Mouse (Mus musculus) midbrain, postnatal 0 days (tissue): ENCODE results near the gene Vwa1. TPM values are rescaled to one million over a fixed set of nuclear protein-coding genes. Genes with fewer than 3 reads are reported as not detected.

Experiments
- ATAC-seq: fragments of 200-750 bp; cut with Nextera tagmentation; 2 replicates; pipeline ENCODE4 v1.8.0; 2017; ENCODE audit warnings: moderate number of reproducible peaks, mild to moderate bottlenecking, moderate TSS enrichment, moderate library complexity; ENCODE audit not compliant: low FRiP score
- DNase-seq: peaks from one replicate; pipeline ENCODE4 v3.0.0-alpha.2; 2015; ENCODE audit warnings: low spot score
- H3K27ac ChIP-seq: fragments of 300-500 bp; sonication (generic); 2 replicates; pipeline ENCODE4 v1.5.1; 2014; ENCODE audit warnings: low read depth, mild to moderate bottlenecking, low read length, mixed read lengths
- H3K27me3 ChIP-seq: fragments of 300-500 bp; sonication (generic); 2 replicates; pipeline ENCODE4 v1.6.1; 2014; ENCODE audit warnings: low read length, control low read depth, mixed read lengths; ENCODE audit not compliant: insufficient read depth
- H3K36me3 ChIP-seq: fragments of 300-500 bp; sonication (generic); 2 replicates; pipeline ENCODE4 v1.6.1; 2014; ENCODE audit warnings: low read length, control low read depth, mixed read lengths; ENCODE audit not compliant: insufficient read depth
- H3K4me1 ChIP-seq: fragments of 300-500 bp; sonication (generic); 2 replicates; pipeline ENCODE4 v1.6.1; 2014; ENCODE audit warnings: mild to moderate bottlenecking, control low read depth, antibody characterized with exemption, low read length, mixed read lengths; ENCODE audit not compliant: insufficient read depth
- H3K4me2 ChIP-seq: fragments of 300-500 bp; sonication (generic); 2 replicates; pipeline ENCODE4 v1.6.1; 2014; ENCODE audit warnings: low read depth, mild to moderate bottlenecking, low read length, mixed read lengths; ENCODE audit not compliant: poor library complexity, severe bottlenecking
- H3K4me3 ChIP-seq: fragments of 300-500 bp; sonication (generic); 2 replicates; pipeline ENCODE4 v1.5.1; 2014; ENCODE audit warnings: low read depth, mild to moderate bottlenecking, low read length, moderate library complexity
- H3K9ac ChIP-seq: fragments of 300-500 bp; sonication (generic); replicated peaks from 2 replicates; pipeline ENCODE4 v1.6.1; 2014; ENCODE audit warnings: mild to moderate bottlenecking, low read length, moderate library complexity, mixed read lengths; ENCODE audit not compliant: poor library complexity, severe bottlenecking
- H3K9me3 ChIP-seq: fragments of 300-500 bp; sonication (generic); 2 replicates; pipeline ENCODE4 v1.6.1; 2016; ENCODE audit warnings: low read length, control low read depth
- CTCF ChIP-seq: IDR thresholded peaks from 2 replicates; pipeline ENCODE4 v1.5.1; 2016; ENCODE audit warnings: antibody characterized with exemption, mild to moderate bottlenecking
- WGBS: fragments of 180-500 bp; shearing (Covaris S2); extraction: QIAGEN DNeasy Blood & Tissue Kit; methylation state at CpG from one replicate; pipeline ENCODE4 v1.1.7; 2014; 5-methylcytosine and 5-hydroxymethylcytosine counted together
- polyA plus RNA-seq: library from polyadenylated mRNA; unstranded; fragments of >200 nt; fragmentation: Nextera tagmentation; extraction: Ambion mirVana; gene quantifications from 2 replicates; pipeline ENCODE4 v1.2.1, GENCODE M21; 2015
- total RNA-seq: library from RNA; depleted of rRNA; stranded (reverse); fragments of >200 nt; gene quantifications from 2 replicates; pipeline ENCODE4 v1.2.3, GENCODE M21; 2014

Vwa1 gene
- total and polyA plus RNA-seq, 2 experiments from 2014 or later = 25.5 to 42.5 TPM

- Histone ChIP-seq H3K4me2 (no peak overlapping the region), H3K9me3 (no peaks in the 10 kb centered on the region), H3K9ac (no peak overlapping the region), H3K4me3 (no peak overlapping the region), H3K27ac (no peak overlapping the region), H3K27me3 (no peaks in the 10 kb centered on the region), H3K36me3 (peaks cover 40% of the 10 kb centered on the region), H3K4me1 (peaks cover 7% of the 10 kb centered on the region; the same call in 1 of the 2 replicates)
- ATAC-seq (no peak), DNase-seq (no peak)
- 91% methylated on average over 3 of the region's 3 CpGs for WGBS
- no peak for TF ChIP-seq CTCF
Measured at GRCm38 (mm10) chr4:155807841-155808240, 33.3 kb upstream of the Vwa1 start.

- WGBS = under 1% methylated on average over 58 of the region's 58 CpGs
Measured at GRCm38 (mm10) chr4:155803340-155804041, 29.0 kb upstream of the Vwa1 start.

DNA sequence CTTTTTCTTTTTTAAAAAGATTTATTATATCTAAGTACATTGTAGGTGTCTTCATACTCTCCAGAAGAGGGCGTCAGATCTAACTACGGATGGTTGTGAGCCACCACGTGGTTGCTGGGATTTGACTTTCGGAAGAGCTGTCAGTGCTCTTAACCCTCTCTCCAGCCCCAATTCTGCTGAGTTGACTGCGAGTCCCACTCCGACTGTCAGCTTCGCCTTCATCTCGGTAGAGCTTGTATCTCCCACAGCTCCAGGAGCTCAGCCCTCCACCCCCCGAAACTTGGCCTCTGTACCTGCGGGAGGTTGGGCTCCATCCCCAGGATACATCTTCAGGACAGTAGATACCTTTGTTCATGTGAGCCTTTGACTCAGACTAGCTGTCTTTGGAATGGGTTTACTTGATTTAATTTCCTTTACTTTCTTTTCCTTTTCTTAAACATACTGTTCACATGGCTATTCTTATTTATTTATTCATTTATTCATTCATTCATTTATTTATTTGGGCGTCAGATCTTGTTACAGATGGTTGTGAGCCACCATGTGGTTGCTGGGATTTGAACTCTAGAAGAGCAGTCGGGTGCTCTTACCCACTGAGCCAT is 28.3 kb upstream of the Vwa1 start, which contains the start of gene Mrpl20:
TSS of gene Mrpl20 (plus strand) at position 138 of the 599 bp plus-strand sequence.
- 8% methylated on average over 12 of the region's 12 CpGs for WGBS
- Histone ChIP-seq H3K9me3 (no peaks in the 10 kb centered on the region), H3K4me2 (peak within 1 kb of the TSS; percentile 57), H3K27me3 (no peaks in the 10 kb centered on the region), H3K36me3 (peaks cover 9% of the 10 kb centered on the region), H3K9ac (peak within 1 kb of the TSS; percentile 89), H3K27ac (peak within 1 kb of the TSS; percentile 77), H3K4me3 (peak within 1 kb of the TSS; percentile 61), H3K4me1 (peaks cover 7% of the 10 kb centered on the region; the same call in 1 of the 2 replicates)
- ATAC-seq (0 out of 2 replicates have a peak, but pooled peaks have one; percentile 31), DNase-seq (peak; percentile 32)
- peak; percentile 48 for TF ChIP-seq CTCF

More at GRCm38 (mm10) chr4:155803340-155804041, 29.0 kb upstream of the Vwa1 start:
- Histone ChIP-seq H3K9me3 (no peaks in the 10 kb centered on the region), H3K4me3 (peak overlapping the region; percentile 61), H3K9ac (peak overlapping the region; percentile 89), H3K27me3 (no peaks in the 10 kb centered on the region), H3K4me2 (peak overlapping the region; percentile 57), H3K36me3 (peaks cover 15% of the 10 kb centered on the region), H3K4me1 (peaks cover 7% of the 10 kb centered on the region; the same call in 1 of the 2 replicates), H3K27ac (peak overlapping the region; percentile 77)
- 0 out of 2 replicates have a peak, but pooled peaks have one; percentile 6 for TF ChIP-seq CTCF
- DNase-seq (peak; percentile 97), ATAC-seq (peak; percentile 98)

DNA sequence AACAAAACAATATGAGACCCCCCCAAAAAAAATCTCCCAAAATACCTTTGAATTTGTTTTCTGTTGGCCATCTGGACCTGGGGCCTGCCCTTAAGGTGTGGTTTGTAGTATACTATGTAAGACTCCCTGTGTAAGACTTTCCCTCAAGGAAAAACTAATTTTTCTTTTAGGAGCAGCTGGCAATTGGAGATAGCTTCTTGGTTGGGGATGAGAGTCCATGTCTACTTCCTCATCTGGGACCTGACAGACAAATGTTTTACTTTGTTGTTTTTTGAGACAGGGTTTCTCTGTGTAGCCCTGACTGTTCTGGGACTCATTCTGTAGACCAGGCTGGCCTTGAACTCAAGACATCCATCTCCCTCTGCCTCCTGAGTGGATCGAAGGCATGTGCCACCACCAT is 27.6 kb upstream of the Vwa1 start:
- DNase-seq = no peak
- Histone ChIP-seq H3K4me3 (no peak overlapping the region), H3K27ac (no peak overlapping the region), H3K36me3 (peaks cover 3% of the 10 kb centered on the region; the same call in 1 of the 2 replicates), H3K4me2 (no peak overlapping the region), H3K9ac (no peak overlapping the region), H3K27me3 (no peaks in the 10 kb centered on the region), H3K9me3 (no peaks in the 10 kb centered on the region), H3K4me1 (peaks cover 7% of the 10 kb centered on the region; the same call in 1 of the 2 replicates)
- no peak for ATAC-seq
- TF ChIP-seq CTCF = no peak
- 95% methylated on average over 1 of the region's 1 CpGs for WGBS

DNA sequence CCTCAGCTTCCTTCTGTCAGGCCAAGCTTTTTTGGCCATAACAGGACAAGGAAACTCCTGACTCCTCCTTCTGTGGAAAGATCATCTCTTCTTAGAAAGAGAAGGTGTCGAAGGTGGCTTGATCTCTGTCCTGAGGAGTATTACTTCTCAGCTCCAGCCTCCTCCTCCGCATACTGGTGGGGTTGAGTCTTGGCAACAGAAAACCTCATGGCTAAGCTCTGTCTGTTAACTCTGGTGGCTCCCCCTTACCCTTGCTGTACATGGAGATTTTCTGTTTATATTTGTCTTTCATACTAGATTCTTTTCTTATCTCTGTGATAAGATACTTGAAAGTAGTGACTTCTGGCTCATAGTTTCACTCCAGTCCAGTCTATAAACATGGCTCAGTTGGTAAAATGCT is 19.2 kb upstream of the Vwa1 start:
- no peak for TF ChIP-seq CTCF
- Histone ChIP-seq H3K4me3 (no peak overlapping the region), H3K27ac (no peak overlapping the region), H3K4me1 (no peaks in the 10 kb centered on the region), H3K27me3 (no peaks in the 10 kb centered on the region; the same call in 1 of the 2 replicates), H3K9ac (no peak overlapping the region), H3K9me3 (no peaks in the 10 kb centered on the region), H3K36me3 (no peaks in the 10 kb centered on the region), H3K4me2 (no peak overlapping the region)
- DNase-seq (no peak), ATAC-seq (no peak)
- 82% methylated on average over 2 of the region's 2 CpGs for WGBS
